Mouse (Mus musculus) myocyte (in vitro differentiated cells): ENCODE measurements at regions not wholly inside any gene's neighbourhood (a gene's known extent, or its start where the extent isn't known, plus 50 kb on each side); places are given as distances from the start of the nearest gene placed in this dataset.

Experiments used
- H3K27me3 ChIP-seq: one replicate; pipeline ENCODE4 v1.6.1; 2011; ENCODE audit not compliant: control insufficient read depth, insufficient read depth, insufficient read length
- H3K36me3 ChIP-seq: one replicate; pipeline ENCODE4 v1.6.1; 2011; ENCODE audit not compliant: control insufficient read depth, insufficient read depth
- H3K4me2 ChIP-seq: one replicate; pipeline ENCODE4 v1.6.1; 2011; ENCODE audit warnings: low read depth, control low read depth
- H3K4me3 ChIP-seq: one replicate; pipeline ENCODE4 v1.5.1; 2011; ENCODE audit warnings: mild to moderate bottlenecking, control low read depth, moderate library complexity
- H3K79me2 ChIP-seq: one replicate; pipeline ENCODE4 v1.6.1; 2011; ENCODE audit not compliant: control insufficient read depth, insufficient read depth
- H3ac ChIP-seq: one replicate; pipeline ENCODE4 v1.6.1; 2011; ENCODE audit not compliant: control insufficient read depth, insufficient read length
- CEBPB ChIP-seq: IDR thresholded peaks from 2 replicates; pipeline ENCODE4 v1.6.1; 2011; ENCODE audit warnings: mild to moderate bottlenecking, moderate library complexity; ENCODE audit not compliant: poor library complexity, insufficient read depth, severe bottlenecking
- E2F4 ChIP-seq: IDR thresholded peaks from one replicate; pipeline ENCODE4 v1.6.1; 2011; ENCODE audit warnings: mild to moderate bottlenecking, control low read depth, moderate library complexity; ENCODE audit not compliant: insufficient read depth
- MAX ChIP-seq: IDR thresholded peaks from one replicate; pipeline ENCODE4 v1.6.1; 2011; ENCODE audit warnings: low read depth, mild to moderate bottlenecking, control low read depth
- MYOD1 ChIP-seq, 3 experiments: IDR thresholded peaks; one replicate each; pipeline ENCODE4 v1.6.1; 2011; ENCODE audit warnings: control low read depth in 2 of 3, low read depth in 2 of 3, mild to moderate bottlenecking in 2 of 3, moderate library complexity in 1 of 3; ENCODE audit not compliant: insufficient read length in 2 of 3, control insufficient read depth in 1 of 3
- MYOG ChIP-seq, 3 experiments: IDR thresholded peaks; one replicate each; pipeline ENCODE4 v1.6.1; 2011; ENCODE audit warnings: control low read depth in 2 of 3, low read depth in 2 of 3, mild to moderate bottlenecking in 2 of 3; ENCODE audit not compliant: insufficient read length in 2 of 3, control insufficient read depth in 1 of 3, insufficient read depth in 1 of 3
- POLR2A ChIP-seq: IDR thresholded peaks from one replicate; pipeline ENCODE4 v1.6.1; 2011; ENCODE audit warnings: low read depth, mild to moderate bottlenecking, control low read depth, moderate library complexity; ENCODE audit not compliant: insufficient read length
- POLR2AphosphoS2 ChIP-seq: IDR thresholded peaks from one replicate; pipeline ENCODE4 v1.6.1; 2011; ENCODE audit warnings: low read depth, control low read depth; ENCODE audit not compliant: insufficient read length
- REST ChIP-seq: IDR thresholded peaks from one replicate; pipeline ENCODE4 v1.6.1; 2011; ENCODE audit warnings: mild to moderate bottlenecking, control low read depth, moderate library complexity; ENCODE audit not compliant: insufficient read depth, insufficient read length
- SRF ChIP-seq: IDR thresholded peaks from one replicate; pipeline ENCODE4 v1.6.1; 2011; ENCODE audit warnings: low read depth; ENCODE audit not compliant: control insufficient read depth, insufficient read length
- TCF12 ChIP-seq: IDR thresholded peaks from one replicate; pipeline ENCODE4 v1.6.1; 2011; ENCODE audit warnings: mild to moderate bottlenecking, control low read depth; ENCODE audit not compliant: poor library complexity, insufficient read depth, severe bottlenecking
- TCF3 ChIP-seq: IDR thresholded peaks from one replicate; pipeline ENCODE4 v1.6.1; 2011; ENCODE audit warnings: low read depth, control low read depth; ENCODE audit not compliant: insufficient read length
- USF1 ChIP-seq: IDR thresholded peaks from one replicate; pipeline ENCODE4 v1.6.1; 2011; ENCODE audit warnings: low read depth, mild to moderate bottlenecking, control low read depth, moderate library complexity

- TF ChIP-seq MAX (no peak), POLR2AphosphoS2 (no peak), TCF3 (no peak), E2F4 (no peak), CEBPB (no peak), USF1 (no peak), REST (no peak), MYOD1 (IDR thresholded peaks at IDR 0.05; ENCODE audit: control insufficient read depth in 1 of 3, insufficient read length in 2 of 3, low read depth in 2 of 3) (no peak), SRF (no peak), TCF12 (no peak), MYOG (IDR thresholded peaks at IDR 0.05; ENCODE audit: control insufficient read depth in 1 of 3, insufficient read depth in 1 of 3, insufficient read length in 2 of 3, low read depth in 2 of 3) (no peak), POLR2A (no peak)
- no peak overlapping the region for H3K4me3 ChIP-seq
- no peak overlapping the region for H3K4me2 ChIP-seq
- H3K79me2 ChIP-seq, result no peaks in the 10 kb centered on the region
- no peak overlapping the region for H3ac ChIP-seq
- no peaks in the 10 kb centered on the region for H3K36me3 ChIP-seq
- H3K27me3 ChIP-seq, result no peaks in the 10 kb centered on the region
These were observed 172.6 kb downstream of the Med10 start for GRCm38 (mm10) chr13:69974835-69975234.

- TF ChIP-seq TCF3 (no peak), REST (no peak), POLR2A (no peak), CEBPB (no peak), MYOD1 (IDR thresholded peaks at IDR 0.05; ENCODE audit: control insufficient read depth in 1 of 3, insufficient read length in 2 of 3, low read depth in 2 of 3) (no peak), POLR2AphosphoS2 (no peak), E2F4 (no peak), SRF (no peak), USF1 (no peak), MYOG (IDR thresholded peaks at IDR 0.05; ENCODE audit: control insufficient read depth in 1 of 3, insufficient read depth in 1 of 3, insufficient read length in 2 of 3, low read depth in 2 of 3) (no peak), MAX (no peak), TCF12 (no peak)
- H3ac ChIP-seq, result no peak overlapping the region
- no peak overlapping the region for H3K4me2 ChIP-seq
- H3K79me2 ChIP-seq, result no peaks in the 10 kb centered on the region
- no peaks in the 10 kb centered on the region for H3K27me3 ChIP-seq
- no peaks in the 10 kb centered on the region for H3K36me3 ChIP-seq
- no peak overlapping the region for H3K4me3 ChIP-seq
These were observed 182.0 kb downstream of the Med10 start for GRCm38 (mm10) chr13:69984159-69984558.

- Histone ChIP-seq H3K4me2 (no peak overlapping the region), H3K4me3 (no peak overlapping the region), H3ac (no peak overlapping the region), H3K79me2 (no peaks in the 10 kb centered on the region), H3K36me3 (no peaks in the 10 kb centered on the region), H3K27me3 (no peaks in the 10 kb centered on the region)
- TF ChIP-seq POLR2AphosphoS2 (no peak), POLR2A (no peak), MAX (no peak), SRF (no peak), REST (no peak), TCF3 (no peak), MYOG (IDR thresholded peaks at IDR 0.05; ENCODE audit: control insufficient read depth in 1 of 3, insufficient read depth in 1 of 3, insufficient read length in 2 of 3, low read depth in 2 of 3) (no peak), CEBPB (no peak)
These were observed 185.0 kb downstream of the Med10 start for GRCm38 (mm10) chr13:69987181-69987580.

GRCm38 (mm10) chr13:69988319-69988718, 186.1 kb downstream of the Med10 start:
- no peaks in the 10 kb centered on the region for H3K27me3 ChIP-seq
- no peak overlapping the region for H3K4me2 ChIP-seq
- no peak for TF ChIP-seq POLR2A
- no peak for TF ChIP-seq CEBPB
- TF ChIP-seq MYOD1 (IDR thresholded peaks at IDR 0.05; ENCODE audit: control insufficient read depth in 1 of 3, insufficient read length in 2 of 3, low read depth in 2 of 3), result no peak
- no peak for TF ChIP-seq TCF12
- TF ChIP-seq SRF, result no peak
- TF ChIP-seq REST, result no peak
- no peaks in the 10 kb centered on the region for H3K36me3 ChIP-seq
- no peak overlapping the region for H3K4me3 ChIP-seq
- no peak overlapping the region for H3ac ChIP-seq
- no peaks in the 10 kb centered on the region for H3K79me2 ChIP-seq

- Histone ChIP-seq H3K27me3 (no peaks in the 10 kb centered on the region), H3K36me3 (no peaks in the 10 kb centered on the region), H3K4me3 (no peak overlapping the region), H3ac (no peak overlapping the region), H3K79me2 (no peaks in the 10 kb centered on the region), H3K4me2 (no peak overlapping the region)
- TF ChIP-seq POLR2AphosphoS2 (no peak), MAX (no peak), MYOG (IDR thresholded peaks at IDR 0.05; ENCODE audit: control insufficient read depth in 1 of 3, insufficient read depth in 1 of 3, insufficient read length in 2 of 3, low read depth in 2 of 3) (no peak), CEBPB (no peak), TCF12 (no peak), USF1 (no peak), MYOD1 (IDR thresholded peaks at IDR 0.05; ENCODE audit: control insufficient read depth in 1 of 3, insufficient read length in 2 of 3, low read depth in 2 of 3) (no peak), POLR2A (no peak), SRF (no peak), TCF3 (no peak), REST (no peak), E2F4 (no peak)
These were observed 189.2 kb downstream of the Med10 start for GRCm38 (mm10) chr13:69991253-69991891.
